Mouse (Mus musculus) C2C12 (cell line): Measurements from ENCODE around the gene Hspa12a. TPM values are rescaled to one million over a fixed set of nuclear protein-coding genes. Genes with fewer than 3 reads are reported as not detected.

Experiments
- H3K27me3 ChIP-seq: one replicate; pipeline ENCODE4 v1.6.1; 2011; ENCODE audit not compliant: control insufficient read depth, insufficient read depth, insufficient read length
- H3K36me3 ChIP-seq: one replicate; pipeline ENCODE4 v1.6.1; 2011; ENCODE audit not compliant: control insufficient read depth, insufficient read depth
- H3K4me3 ChIP-seq: one replicate; pipeline ENCODE4 v1.5.1; 2011; ENCODE audit warnings: mild to moderate bottlenecking, control low read depth; ENCODE audit not compliant: poor library complexity, insufficient read depth, severe bottlenecking
- H3K79me2 ChIP-seq: one replicate; pipeline ENCODE4 v1.6.1; 2011; ENCODE audit not compliant: control insufficient read depth, insufficient read depth
- H3K79me3 ChIP-seq: one replicate; pipeline ENCODE4 v1.6.1; 2011; ENCODE audit warnings: low read depth, control low read depth
- H3ac ChIP-seq: one replicate; pipeline ENCODE3; 2011; ENCODE audit warnings: low read depth; ENCODE audit not compliant: control insufficient read depth, insufficient read length
- CEBPB ChIP-seq: IDR thresholded peaks from one replicate; pipeline ENCODE4 v1.6.1; 2011; ENCODE audit warnings: low read depth, mild to moderate bottlenecking, control low read depth, moderate library complexity
- CTCF ChIP-seq: IDR thresholded peaks from one replicate; pipeline ENCODE4 v1.5.1; 2011; ENCODE audit not compliant: control insufficient read depth, insufficient read depth, insufficient read length
- FOSL1 ChIP-seq: IDR thresholded peaks from one replicate; pipeline ENCODE4 v1.8.0; 2011; ENCODE audit warnings: mild to moderate bottlenecking, low read length; ENCODE audit not compliant: poor library complexity, insufficient read depth, severe bottlenecking
- MAX ChIP-seq: IDR thresholded peaks from one replicate; pipeline ENCODE4 v1.6.1; 2011; ENCODE audit warnings: mild to moderate bottlenecking, control low read depth
- MYOD1 ChIP-seq: IDR thresholded peaks from one replicate; pipeline ENCODE4 v1.6.1; 2011; ENCODE audit warnings: low read depth; ENCODE audit not compliant: control insufficient read depth, insufficient read length
- MYOG ChIP-seq: IDR thresholded peaks from one replicate; pipeline ENCODE4 v1.6.1; 2011; ENCODE audit not compliant: control insufficient read depth, insufficient read length; ENCODE audit errors: extremely low read depth
- USF1 ChIP-seq: IDR thresholded peaks from one replicate; pipeline ENCODE4 v1.6.1; 2011; ENCODE audit warnings: low read depth, mild to moderate bottlenecking, control low read depth, moderate library complexity
- polyA plus RNA-seq: library from polyadenylated mRNA; unstranded; fragments of >200 nt; fragmentation: generic; extraction: Trizol; gene quantifications from one replicate; pipeline ENCODE4 v1.2.1, GENCODE M21; 2012; ENCODE audit warnings: missing spikeins

Gene Hspa12a
- polyA plus RNA-seq, 1 experiment: 14.8 TPM

GRCm38 (mm10) chr19:58839345-58839744 lies 104.1 kb downstream of the Hspa12a start:
- TF ChIP-seq USF1 (no peak), CEBPB (no peak), MYOG (no peak), MYOD1 (no peak), CTCF (no peak), FOSL1 (no peak), MAX (no peak)
- H3K4me3 ChIP-seq: no peak overlapping the region
- H3K27me3 ChIP-seq: no peaks in the 10 kb centered on the region
- H3K36me3 ChIP-seq: no peaks in the 10 kb centered on the region
- H3K79me3 ChIP-seq: peaks cover 6% of the 10 kb centered on the region
- no peak overlapping the region for H3ac ChIP-seq
- peaks cover 15% of the 10 kb centered on the region for H3K79me2 ChIP-seq

- no peak overlapping the region for H3ac ChIP-seq
- H3K36me3 ChIP-seq: no peaks in the 10 kb centered on the region
- H3K79me2 ChIP-seq: peaks cover 16% of the 10 kb centered on the region
- TF ChIP-seq CTCF (no peak), MYOD1 (no peak), MYOG (no peak), CEBPB (no peak), MAX (no peak), USF1 (no peak), FOSL1 (no peak)
- peaks cover 6% of the 10 kb centered on the region for H3K79me3 ChIP-seq
- H3K27me3 ChIP-seq: no peaks in the 10 kb centered on the region
- no peak overlapping the region for H3K4me3 ChIP-seq
Observed at GRCm38 (mm10) chr19:58838706-58839105, 104.7 kb downstream of the Hspa12a start.

- Histone ChIP-seq H3K36me3 (no peaks in the 10 kb centered on the region), H3ac (no peak overlapping the region)
Observed at GRCm38 (mm10) chr19:58833639-58834180, 109.7 kb downstream of the Hspa12a start.

GRCm38 (mm10) chr19:58832988-58833387 lies 110.5 kb downstream of the Hspa12a start:
- Histone ChIP-seq H3K4me3 (no peak overlapping the region), H3K79me2 (peaks cover 16% of the 10 kb centered on the region), H3K79me3 (peaks cover 3% of the 10 kb centered on the region), H3K27me3 (no peaks in the 10 kb centered on the region), H3K36me3 (no peaks in the 10 kb centered on the region), H3ac (no peak overlapping the region)
- TF ChIP-seq USF1 (no peak), MYOG (no peak), MYOD1 (no peak), CEBPB (no peak), CTCF (no peak), FOSL1 (no peak), MAX (no peak)

More at GRCm38 (mm10) chr19:58833639-58834180, 109.7 kb downstream of the Hspa12a start:
- peaks cover 16% of the 10 kb centered on the region for H3K79me2 ChIP-seq
- no peaks in the 10 kb centered on the region for H3K27me3 ChIP-seq
- H3K4me3 ChIP-seq: no peak overlapping the region
- H3K79me3 ChIP-seq: peaks cover 6% of the 10 kb centered on the region
- TF ChIP-seq MYOD1: no peak
- no peak for TF ChIP-seq CTCF
- TF ChIP-seq USF1: no peak
- no peak for TF ChIP-seq MYOG
- no peak for TF ChIP-seq CEBPB
- no peak for TF ChIP-seq MAX
- TF ChIP-seq FOSL1: no peak

GRCm38 (mm10) chr19:58831280-58831922 lies 112.1 kb downstream of the Hspa12a start:
- Histone ChIP-seq H3K79me3 (peaks cover 3% of the 10 kb centered on the region), H3K36me3 (peaks cover 9% of the 10 kb centered on the region), H3K27me3 (no peaks in the 10 kb centered on the region), H3ac (no peak overlapping the region), H3K4me3 (no peak overlapping the region), H3K79me2 (peaks cover 11% of the 10 kb centered on the region)
- TF ChIP-seq MAX: no peak
- TF ChIP-seq CEBPB: no peak
- TF ChIP-seq USF1: no peak
- no peak for TF ChIP-seq MYOG
- no peak for TF ChIP-seq FOSL1
- TF ChIP-seq CTCF: no peak
- TF ChIP-seq MYOD1: no peak

GRCm38 (mm10) chr19:58830182-58830581 lies 113.3 kb downstream of the Hspa12a start:
- Histone ChIP-seq H3K79me3 (peaks cover 3% of the 10 kb centered on the region), H3K36me3 (peaks cover 16% of the 10 kb centered on the region), H3ac (no peak overlapping the region), H3K79me2 (peaks cover 8% of the 10 kb centered on the region), H3K27me3 (no peaks in the 10 kb centered on the region), H3K4me3 (no peak overlapping the region)
- TF ChIP-seq FOSL1 (no peak), MYOD1 (no peak), MAX (no peak), MYOG (no peak), USF1 (no peak), CEBPB (no peak), CTCF (no peak)
